Mouse (Mus musculus): ENCODE measurements around the gene Slc17a7.
A peak's percentile ranks its signal among the peaks of the same experiment; 100 is the strongest.

The Slc17a7 gene

DNA sequence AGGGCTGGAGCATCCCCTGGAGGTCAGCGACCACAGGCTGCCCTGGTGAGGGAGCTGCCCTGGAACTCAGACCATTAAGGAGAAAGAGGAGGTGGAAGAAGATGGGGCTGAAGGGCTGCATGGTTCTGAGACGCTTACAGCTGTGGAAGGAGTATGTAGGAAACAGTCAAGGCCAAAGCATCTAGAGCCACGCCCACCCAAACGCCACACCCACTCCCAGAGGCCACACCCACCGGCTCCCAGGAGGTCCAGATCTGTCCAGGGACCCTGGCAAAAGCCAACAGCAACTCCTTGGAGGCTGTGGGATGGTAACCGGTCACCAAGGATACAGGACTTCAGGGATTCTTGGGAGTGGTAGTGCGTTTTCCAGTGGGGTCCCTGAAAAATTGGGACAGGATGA is 14.8 kb downstream of the Slc17a7 start:
- DNase-seq, result no peak

DNA sequence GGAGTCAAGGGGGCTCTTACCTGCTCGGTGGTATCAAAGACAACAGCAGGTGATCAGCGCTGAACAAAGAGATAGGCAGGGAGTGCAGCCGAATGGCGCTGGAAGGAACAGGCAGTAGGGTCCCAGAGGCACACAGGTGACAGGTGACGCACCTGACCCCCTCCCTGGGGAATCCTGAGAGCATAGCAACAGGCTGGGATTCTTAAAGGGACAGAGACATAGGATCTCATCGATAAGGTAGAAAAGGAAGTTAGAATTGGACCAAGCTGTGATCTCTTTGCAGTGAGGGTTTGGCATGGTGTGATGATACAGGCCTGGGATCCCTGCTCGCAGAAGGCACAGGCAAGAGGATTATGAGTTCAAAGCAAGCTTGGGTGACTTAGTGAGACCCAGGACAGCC is 15.7 kb downstream of the Slc17a7 start, which contains the start of gene Gfy:
Gfy (minus strand) TSS at position 101 of the 400 bp plus-strand sequence.
- DNase-seq, result no peak

DNA sequence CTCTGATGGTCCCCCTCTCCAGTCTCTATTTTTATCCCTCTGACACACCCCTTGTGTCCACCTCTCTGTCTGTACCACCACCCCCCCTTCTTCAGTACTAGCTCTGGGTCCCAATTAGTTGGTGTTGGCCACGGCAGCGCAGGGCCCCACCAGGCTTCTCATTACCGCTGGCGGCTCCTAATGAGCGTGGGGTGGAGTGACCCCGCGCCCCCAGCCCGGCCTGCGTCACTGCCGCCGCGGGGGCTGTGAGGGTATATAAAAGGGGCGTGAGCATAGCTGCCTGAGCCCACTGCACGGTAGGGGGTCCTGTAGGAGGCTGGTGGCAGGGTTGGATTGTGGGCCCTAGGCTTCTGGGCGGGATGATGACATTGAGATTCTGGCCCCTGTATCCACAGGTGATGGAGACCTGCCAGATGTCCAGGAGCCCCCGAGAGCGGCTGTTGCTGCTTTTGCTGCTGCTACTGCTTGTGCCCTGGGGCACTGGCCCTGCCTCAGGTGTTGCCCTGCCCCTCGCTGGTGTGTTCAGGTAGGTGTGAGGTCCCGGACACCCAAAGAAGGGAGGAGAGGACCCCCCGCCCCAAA is 17.2 kb downstream of the Slc17a7 start, which contains the start of gene Pth2:
Pth2 (plus strand) TSS at position 100 of the 582 bp plus-strand sequence.
- DNase-seq, result no peak

DNA sequence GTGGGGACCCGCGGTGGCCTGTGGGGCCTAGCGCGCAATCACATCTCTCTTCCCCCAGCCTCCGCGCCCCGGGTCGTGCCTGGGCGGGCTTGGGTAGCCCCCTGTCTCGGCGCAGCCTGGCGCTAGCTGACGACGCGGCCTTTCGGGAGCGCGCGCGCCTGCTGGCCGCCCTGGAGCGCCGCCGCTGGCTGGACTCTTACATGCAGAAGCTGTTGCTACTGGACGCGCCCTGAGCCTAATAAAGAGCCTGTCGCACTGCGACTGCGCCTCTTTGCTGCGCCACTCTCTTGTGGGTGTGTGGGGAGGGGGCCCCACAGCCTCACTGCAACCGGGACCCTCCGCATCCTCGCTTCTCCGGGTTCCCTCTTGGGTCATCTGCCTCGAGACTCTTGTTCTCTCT is 17.8 kb downstream of the Slc17a7 start:
- no peak for DNase-seq

DNA sequence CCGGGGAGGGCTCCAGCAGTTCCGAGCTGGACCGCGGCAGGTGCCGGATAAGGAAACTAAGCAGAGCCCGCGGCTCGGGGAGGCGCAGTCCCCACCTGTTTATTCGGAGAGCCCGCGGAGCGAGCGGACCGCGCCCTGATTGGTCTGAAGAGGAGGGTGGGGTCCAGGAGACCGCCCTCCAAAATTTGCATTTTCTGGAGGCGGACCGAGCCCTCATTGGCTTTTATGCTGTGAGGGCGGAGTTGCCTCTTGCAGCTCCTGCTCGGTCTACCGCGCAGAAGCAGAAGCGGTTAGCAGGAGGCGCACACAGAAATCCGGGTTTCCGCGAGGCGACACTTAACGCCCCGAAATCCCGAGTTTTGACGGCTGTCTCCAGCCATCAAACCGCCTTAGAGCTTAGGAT is 18.5 kb downstream of the Slc17a7 start:
- DNase-seq, result peak; percentile 81 to 89

DNA sequence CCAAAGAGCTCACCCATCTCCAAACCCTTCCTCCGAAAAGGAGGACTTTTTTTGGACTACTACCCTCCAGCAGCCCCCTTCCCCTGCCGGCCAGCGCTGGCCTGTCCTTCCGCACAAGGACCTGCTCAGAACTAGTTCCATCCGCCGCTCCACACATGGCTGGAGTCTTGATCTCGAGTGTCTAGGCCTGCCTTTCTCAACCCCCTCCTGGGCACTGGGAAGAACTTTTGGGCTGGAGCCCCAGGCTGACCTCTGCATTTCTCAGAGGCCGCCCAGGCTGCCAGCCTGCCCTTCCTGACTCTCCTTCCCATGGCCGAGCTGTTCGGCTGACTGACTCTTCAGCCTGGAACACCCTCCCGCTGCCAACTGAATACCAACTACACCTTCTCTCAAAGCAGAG is 18.9 kb downstream of the Slc17a7 start:
- DNase-seq, result no peak

DNA sequence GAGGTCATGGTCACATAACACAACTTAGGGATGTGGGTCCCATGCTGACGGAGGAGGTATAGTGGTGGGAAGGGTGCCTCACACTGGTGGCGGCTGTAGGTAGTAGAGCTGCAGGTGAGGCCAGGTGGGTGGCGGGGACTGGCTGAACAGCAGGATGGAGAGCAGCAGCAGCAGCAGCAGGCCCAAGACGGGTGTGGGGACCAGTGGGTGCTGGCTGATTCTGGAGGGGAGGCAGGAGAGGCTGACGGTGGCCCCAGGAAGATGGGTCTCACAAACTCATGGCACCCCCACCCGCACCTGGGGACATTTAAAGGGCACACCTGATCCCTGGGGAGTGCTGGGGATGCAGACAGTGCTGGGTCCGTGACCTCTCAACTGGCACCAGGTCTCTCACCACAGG is 19.9 kb downstream of the Slc17a7 start:
- no peak for DNase-seq

DNA sequence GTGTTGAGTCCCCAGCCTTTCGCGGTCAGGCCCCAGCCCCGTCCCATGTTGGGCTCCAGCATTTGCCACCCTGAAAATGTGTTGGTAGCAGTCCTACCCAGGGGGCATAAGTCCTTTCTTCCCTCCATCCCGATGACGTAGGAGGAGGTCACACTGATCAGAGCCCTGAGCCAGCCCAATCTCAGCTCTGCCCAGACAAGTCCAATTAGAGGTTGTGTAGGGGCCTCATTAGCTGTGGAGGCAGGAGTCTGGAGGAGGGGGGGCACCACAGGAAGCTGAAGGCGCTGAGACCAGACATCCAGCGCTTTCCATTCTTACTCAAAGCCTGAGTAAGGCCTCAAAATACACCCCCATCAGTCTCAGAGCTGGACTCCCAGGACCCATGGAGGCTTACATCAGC is 22.2 kb downstream of the Slc17a7 start:
- no peak for DNase-seq

DNA sequence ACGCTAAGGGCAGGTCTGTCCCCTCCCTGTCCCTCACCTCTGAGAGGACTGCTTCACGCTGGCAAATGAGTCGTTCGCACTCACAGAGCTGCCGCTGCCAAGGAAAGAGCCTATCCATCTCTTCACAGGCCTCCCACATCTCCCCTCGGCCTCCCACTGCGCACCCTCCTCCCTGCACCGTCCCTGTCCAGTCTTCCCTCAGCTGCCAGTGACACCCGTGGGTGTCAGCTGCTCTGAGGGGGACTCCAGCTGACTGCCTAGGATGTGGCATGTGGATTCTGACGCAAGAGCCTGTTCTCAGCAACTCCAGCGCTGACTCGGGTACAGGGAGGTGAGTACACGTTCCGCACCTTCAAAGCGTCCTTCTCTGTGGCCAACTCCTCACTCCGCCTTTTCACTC is 25.9 kb downstream of the Slc17a7 start:
- DNase-seq, result no peak

DNA sequence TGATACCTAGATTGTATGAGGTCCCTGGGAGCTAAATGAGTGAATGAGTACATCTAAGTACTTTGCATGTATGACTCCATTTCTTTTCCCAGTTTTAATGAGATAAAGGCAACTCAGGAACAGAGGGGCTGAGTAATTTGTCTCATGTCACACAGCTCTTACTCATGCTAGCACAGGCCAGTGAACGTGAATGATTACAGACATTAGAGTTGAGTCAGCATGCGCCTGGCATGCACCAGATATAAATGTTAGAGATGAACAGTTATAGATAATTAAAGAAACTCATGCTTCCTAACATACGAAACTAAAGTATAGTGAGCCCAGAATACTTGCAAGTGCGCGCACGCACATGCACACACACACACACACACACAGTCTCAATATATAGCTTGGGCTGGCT is 26.4 kb downstream of the Slc17a7 start:
- no peak for DNase-seq

DNA sequence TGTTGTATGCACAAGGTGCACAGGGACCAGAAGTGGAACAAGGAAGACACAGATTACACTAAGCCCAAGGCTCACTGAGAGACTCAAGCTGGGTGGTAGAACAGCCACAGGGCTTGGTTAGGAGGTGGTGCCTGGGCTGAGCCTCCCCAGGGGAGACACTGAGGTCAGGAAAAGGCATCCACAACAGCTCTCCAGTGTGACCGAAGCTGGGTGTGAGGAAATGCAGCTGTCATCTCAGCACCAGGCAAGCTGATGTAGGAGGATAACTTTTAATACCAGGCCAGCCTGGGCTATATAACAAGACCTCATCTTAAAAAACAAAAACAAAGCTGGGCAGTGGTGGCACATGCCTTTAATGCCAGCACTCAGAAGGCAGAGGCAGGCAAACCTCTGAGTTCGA is 27.4 kb downstream of the Slc17a7 start:
- no peak for DNase-seq

DNA sequence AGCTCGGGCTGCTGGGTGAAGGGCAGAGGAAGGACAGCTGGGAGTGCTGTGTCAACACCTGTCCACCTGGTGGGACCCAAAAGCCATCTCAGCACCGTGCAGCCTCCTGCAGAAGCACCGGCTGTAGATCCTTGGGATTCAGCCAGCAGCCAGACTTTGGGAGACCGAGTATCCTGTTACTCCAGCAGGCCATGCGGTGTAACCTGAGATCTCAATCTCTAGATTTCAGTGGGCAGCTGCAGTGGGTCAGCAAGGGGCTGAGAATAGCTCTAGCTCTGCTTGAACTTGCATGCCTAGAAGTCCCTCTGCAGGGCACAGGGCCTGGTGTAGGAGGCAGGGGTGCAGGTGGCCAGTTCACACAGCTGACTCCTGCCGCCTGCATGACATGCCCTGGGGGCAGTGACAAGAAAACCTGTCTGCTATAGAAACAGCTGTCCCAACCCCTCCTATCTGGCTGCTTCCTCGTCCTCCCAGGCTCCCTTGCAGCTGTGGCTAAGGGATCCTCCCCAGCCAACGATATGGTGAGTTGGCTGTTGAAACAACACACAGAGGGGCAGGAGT is 28.1 kb downstream of the Slc17a7 start:
- DNase-seq, result no peak

DNA sequence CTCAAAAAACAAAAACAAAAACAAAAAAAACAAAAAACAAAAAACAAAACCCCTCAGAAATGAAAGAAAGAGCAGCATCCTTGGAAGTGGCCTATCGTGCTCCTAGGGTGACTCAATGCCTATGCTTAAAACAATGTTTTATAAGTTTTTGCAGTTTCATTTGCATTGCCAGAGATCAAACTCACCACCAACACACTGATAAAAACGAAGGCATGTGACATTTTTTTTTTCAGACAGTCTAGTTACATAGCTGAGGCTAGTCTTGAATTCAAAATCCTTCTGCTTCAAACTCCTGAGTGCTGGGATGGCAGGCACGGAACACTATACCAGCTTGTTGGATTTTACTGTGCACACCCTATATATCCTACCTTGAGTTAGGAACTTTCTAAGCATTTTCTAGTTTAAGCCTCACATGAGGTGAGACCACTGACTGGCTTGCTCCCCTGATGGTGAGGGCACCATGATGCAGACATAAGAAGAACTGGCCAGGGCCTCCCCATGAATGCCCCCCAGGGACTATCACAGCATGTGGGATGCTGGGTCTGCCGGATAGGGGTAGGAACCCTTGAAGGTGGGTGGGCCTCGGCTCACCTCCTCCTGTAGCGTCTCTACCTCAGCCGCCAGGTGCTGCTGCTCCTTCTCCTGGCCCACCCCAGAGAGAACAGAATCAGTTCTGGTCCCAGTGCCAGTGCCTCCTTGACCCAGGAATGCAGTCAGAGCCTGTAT is 29.0 kb downstream of the Slc17a7 start:
- DNase-seq, result no peak

DNA sequence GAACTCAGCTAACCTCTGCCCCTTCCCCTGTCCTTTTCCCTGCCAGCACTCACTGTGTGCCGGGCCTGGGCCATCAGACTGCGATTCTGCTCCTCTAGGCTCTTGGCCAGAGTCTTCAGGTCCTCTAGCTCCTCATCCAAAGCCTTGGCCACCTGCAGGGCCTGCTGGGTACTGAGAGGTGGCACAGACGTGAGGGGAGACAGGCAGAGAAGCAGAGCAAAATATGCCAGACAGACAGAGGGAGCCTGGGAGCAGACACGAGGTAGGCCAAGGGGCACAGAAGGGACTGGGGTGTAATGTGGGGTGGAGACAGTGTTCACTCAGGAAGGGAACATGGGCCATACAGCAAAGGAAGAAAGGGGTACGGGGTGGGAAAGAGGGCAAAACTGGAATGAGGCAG is 29.7 kb downstream of the Slc17a7 start:
- DNase-seq, result no peak

DNA sequence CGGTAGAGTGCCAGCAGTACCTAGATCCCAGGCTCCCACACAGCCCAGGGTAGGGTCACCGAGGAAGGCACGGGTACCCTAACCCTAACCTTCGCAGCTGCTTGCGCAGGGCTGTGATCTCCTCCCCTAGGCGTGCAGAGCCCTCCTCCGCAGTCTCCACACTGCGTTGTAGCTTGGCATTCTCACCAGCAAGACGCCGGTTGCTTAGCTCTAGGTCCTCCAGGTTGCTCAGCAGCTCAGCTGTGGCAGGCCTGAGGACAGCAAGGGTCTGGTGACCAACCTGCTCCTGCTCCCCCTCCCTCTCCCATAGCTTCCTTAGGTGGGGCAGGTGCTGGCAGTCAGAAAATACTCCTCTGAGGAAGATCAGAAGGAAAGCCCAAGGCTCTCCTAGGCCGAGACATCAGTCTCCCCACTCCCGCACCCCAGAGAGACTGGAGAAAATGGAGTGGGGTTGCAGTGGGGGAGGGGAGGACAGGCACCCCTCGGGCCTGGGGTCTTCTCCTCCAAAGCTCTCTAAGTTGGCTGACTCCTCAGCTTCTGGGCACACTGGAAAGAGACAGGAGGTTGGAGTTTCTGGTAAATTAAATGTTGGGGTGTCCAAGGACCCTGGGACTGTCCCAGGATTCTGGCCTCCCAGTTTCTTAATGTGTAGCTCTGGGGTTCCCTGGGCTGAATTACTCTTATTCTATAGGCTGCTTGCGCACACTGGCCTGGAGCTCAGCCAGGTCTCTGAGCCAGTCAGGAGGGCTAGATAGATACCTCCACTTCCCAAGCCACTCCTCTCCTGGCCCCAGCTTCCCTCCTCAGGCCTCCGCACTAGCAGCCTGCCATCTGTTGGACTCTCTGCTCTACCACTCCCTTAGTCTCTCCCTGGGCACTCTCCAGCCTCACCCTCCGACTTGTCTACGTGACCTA is 30.4 kb downstream of the Slc17a7 start:
- no peak for DNase-seq

DNA sequence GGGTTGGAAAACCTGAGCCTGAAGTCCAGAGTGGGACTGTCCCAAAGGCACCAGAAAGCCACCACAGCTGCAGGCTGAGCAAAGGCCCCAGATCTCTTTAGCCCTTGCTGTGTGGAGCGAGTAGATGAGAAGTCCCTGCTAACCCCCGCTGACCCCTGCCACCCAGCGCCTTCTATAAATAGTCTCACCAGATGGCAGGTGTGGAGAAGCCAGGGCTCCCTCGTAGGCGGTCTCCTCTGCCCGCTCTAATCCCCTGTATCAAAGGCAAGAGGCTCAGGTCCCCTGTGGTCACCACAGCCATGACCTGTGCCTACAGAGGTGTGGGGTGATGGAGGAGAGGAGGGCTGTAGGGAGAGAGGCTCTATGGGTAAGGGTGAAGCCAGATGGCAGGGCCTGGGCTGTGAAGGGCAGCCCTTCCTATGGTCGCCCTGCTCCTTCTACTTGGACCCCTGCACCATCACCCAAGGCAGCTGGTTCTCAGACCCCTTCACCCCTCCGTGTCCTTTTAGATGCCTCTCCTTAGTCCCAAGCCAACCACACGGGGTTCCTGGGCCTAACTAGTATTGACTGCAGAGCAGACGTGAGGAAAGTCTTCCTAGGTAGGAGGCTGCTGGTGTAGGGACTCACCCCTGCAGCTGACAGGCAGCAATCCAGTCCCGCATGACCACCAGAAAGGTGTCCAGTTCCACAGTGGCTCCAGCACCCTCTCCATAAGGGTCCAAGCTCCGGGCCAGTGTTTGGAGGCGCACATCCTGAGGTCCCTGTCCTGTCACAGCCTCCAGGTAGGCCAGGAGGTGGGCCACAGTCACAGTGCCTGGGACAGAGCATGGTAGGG is 31.8 kb downstream of the Slc17a7 start:
- no peak for DNase-seq

DNA sequence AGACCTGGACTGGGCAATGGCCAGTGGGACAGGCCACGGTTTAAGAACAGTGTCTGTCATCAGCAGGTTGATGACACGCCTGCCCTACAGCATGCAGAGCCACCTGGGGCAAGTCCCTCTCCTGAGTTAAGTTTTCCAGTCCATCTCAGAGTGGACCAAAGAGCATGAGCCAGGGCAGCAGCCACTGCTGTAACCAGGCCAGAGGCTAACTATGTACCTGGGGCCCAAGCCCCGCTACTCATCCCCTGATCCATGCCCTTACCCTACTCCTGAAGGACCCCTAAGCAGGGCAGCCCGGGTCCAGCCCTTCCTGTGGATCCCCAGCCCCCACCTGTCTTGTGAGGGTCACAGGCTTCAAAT is 32.4 kb downstream of the Slc17a7 start:
- DNase-seq, result no peak

DNA sequence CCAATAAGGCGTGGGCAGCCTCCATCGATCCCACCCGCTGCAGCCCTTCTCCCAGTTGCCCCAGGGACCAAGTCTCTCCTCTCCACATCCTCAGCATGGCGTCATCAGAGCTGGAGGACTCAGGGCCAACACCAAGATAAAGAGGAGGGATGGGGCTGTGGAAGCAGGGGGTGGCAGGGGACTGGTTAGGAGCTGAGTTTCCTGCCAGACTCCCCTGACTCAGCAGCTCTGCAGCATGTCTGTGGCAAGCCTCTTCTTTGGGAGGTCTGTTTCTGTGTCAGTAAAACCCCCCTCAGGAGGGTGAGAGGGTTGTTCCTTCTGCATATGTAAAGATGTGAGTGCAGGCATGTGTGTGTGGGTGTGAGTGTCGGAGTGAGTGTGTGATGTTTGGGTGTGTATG is 33.2 kb downstream of the Slc17a7 start:
- no peak for DNase-seq

DNA sequence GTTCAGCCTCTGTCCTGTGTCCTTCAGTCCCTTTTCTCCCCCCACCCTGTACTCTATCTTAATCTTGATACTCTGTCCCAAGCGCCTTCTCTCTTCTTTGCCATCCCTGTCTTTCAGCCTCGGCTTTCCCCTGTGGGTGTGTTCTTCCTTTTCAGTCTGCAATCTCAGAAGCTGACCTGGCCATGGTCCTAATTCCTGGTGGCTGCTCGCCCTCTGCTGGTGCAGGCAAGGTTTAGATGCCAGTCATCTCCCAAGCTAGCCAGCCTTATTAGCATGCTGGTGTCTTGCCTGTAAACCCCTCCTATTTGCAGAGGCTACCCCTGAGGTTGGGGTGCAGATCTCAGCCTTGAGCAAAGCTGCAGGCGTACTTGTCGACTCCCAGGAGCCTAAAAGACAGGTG is 34.7 kb downstream of the Slc17a7 start:
- no peak for DNase-seq

DNA sequence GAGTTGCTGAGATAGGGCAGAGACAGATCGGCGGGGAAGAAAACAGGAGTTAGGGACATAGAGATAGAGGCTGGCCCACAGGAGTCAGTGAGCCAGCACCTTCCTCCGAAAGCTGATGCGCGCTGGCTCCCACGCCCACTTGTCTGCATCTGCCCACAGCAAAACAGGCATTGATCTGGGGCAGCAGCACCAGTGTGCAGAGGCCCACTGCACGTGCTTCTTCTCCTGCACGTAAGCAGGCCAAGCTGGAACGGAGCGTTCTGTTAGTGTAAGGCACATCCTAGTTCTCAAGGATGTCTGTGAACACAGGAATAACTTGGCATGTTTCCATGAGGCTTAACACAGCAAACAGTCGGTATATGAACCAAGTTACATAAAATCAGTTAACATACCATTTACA is 35.2 kb downstream of the Slc17a7 start:
- DNase-seq, result no peak

DNA sequence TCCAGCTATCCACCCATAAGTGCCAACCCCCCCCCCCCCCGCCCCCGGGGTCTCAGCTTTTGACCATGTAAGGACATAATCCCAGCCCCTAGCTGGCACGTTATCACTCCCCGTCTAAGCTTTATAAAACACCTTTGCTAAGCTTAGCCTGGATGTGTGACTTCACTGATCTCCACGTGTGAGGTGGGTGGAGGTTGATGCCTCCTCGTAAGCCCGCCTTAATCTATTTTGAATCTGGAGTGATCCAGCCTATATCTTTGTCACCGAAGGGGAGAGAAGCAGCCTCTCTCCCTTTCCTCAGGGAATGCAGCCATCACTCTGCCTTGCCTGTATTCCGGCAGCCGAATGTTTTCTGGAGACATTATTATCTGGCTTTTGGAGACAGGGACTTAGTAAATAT is 38.9 kb downstream of the Slc17a7 start:
- DNase-seq, result no peak

DNA sequence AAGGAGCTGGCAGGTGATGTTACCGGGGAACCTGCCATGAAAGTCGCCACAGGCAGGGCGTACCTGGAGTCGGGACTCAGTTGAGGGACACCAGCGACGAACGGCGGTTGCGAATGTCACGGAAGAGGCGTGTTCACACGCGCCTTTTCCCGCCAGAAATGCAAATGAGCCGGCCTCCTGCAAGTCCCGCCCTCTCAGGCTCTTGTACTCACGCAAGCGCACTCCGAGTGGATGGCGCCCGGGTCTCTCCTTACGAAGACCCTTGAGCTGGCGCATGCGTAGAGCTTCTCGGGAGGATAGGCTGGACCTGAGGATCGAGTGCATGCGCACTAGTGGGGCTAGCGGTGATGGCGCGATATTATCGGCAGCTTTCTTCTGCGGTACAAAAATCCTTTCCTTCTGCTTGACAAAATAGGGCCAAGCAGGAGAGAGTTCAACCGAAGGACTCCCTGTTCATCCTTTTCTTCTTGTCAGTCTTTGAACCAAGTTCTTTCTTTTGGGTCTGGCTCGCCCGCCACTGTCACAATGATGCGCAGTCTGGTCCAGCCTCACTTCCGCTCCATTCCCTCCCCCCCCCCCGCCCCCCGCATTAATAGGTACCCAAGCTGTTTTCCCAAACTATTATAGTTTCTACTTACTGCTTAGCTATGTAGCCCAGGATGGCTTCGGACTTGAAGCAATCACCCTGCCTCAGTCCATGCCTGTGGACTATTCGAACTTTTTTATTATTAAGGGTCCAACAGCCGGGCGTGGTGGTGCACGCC is 40.8 kb downstream of the Slc17a7 start, which contains the start of gene Ccdc155:
Ccdc155 (minus strand) TSS at position 513 of the 764 bp plus-strand sequence.
- peak; percentile 90 to 95 for DNase-seq
